ENCODE assay signal across 13 mouse cellular contexts in the genomic region with DNA sequence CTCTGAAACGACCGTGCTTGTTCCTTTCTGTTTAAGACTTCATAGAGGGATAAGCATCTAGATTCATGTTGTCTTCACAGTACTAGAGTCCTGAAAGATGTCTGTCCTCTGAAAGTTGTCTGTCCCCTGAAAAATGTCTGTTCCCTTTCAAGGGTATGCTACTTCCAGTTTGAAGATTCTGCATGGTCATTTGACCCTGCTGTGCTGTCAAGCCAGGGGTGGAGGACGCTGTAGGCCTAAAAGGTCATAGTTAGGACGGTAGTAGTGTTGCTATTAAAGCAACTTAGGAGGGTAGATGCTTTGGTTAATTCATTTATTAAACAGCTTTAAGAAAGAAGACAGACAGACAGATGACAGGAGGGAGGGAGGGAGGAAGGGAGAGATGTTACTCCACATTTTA. TPM values are rescaled to one million over a fixed set of nuclear protein-coding genes. Genes with fewer than 3 reads are reported as not detected.
A peak's percentile ranks its signal among the peaks of the same experiment; 100 is the strongest.
DNase-seq lines count a peak whose midpoint lies in the region; ATAC-seq and TF ChIP-seq lines count a peak whose summit lies in the region.
"Had no signal": no experiment of that assay in that cellular context is flagged by ENCODE, and none has a peak within 500 bp of the region (broad histone marks: within the 10 kb centered on the region; RNA-seq: fewer than 3 reads in every experiment).

No protein-coding gene starts in this region.

- H3K27ac ChIP-seq in cerebellum, adult 2 months (ENCODE audit: insufficient read depth, low read length): peak overlapping the region; percentile 49; the same call in 1 of the 2 replicates
- peak overlapping the region; percentile 52 for H3K27ac ChIP-seq in kidney, embryonic 15.5 days
- H3K27ac ChIP-seq in CH12.LX (ENCODE audit: insufficient read depth, low read depth): no peak overlapping the region
- no peak overlapping the region for H3K27ac ChIP-seq in limb, embryonic 14.5 days (replicated peaks; ENCODE audit: low read depth, low read length)
- H3K27ac ChIP-seq: forebrain, embryonic 10.5 days; hindbrain, embryonic 10.5 days had no signal

- peaks cover 32% of the 10 kb centered on the region for H3K4me1 ChIP-seq in cerebellum, adult 2 months (ENCODE audit: control insufficient read depth, insufficient read depth, low read length)
- peaks cover 70% of the 10 kb centered on the region for H3K4me1 ChIP-seq in kidney, embryonic 15.5 days
- H3K4me1 ChIP-seq in CH12.LX (ENCODE audit: control insufficient read depth in 1 of 2, insufficient read depth in 2 of 2): peaks cover 10 to 55% of the 10 kb centered on the region in 2 experiments
- peaks cover 66% of the 10 kb centered on the region for H3K4me1 ChIP-seq in limb, embryonic 14.5 days (ENCODE audit: control insufficient read depth, insufficient read depth, low read length)

- no peak overlapping the region for H3K4me3 ChIP-seq in cerebellum, adult 2 months (replicated peaks; ENCODE audit: insufficient read depth, low read depth, low read length)
- no peak overlapping the region for H3K4me3 ChIP-seq in kidney, embryonic 15.5 days (replicated peaks)
- no peak overlapping the region for H3K4me3 ChIP-seq in CH12.LX (replicated peaks in 1 of 3; ENCODE audit: low read depth in 2 of 3, low read length in 2 of 3, poor library complexity in 1 of 3)
- no peak overlapping the region for H3K4me3 ChIP-seq in limb, embryonic 14.5 days (replicated peaks; ENCODE audit: low read length)
- H3K4me3 ChIP-seq: forebrain, embryonic 10.5 days; hindbrain, embryonic 10.5 days had no signal

- in situ Hi-C loops in CH12.LX (cut with MboI; ENCODE audit: low pct_ligation_motif_present, low pct_unique_long_range_greater_than_20kb, low sequenced_read_pairs): no loop called here

- no peaks in the 10 kb centered on the region for H3K36me3 ChIP-seq in kidney, embryonic 15.5 days
- peaks cover 0 to 15% of the 10 kb centered on the region in 2 experiments for H3K36me3 ChIP-seq in CH12.LX (replicated peaks in 1 of 2; ENCODE audit: control insufficient read depth in 1 of 2, insufficient read depth in 1 of 2, low read length in 1 of 2)
- H3K36me3 ChIP-seq in limb, embryonic 14.5 days (ENCODE audit: control insufficient read depth, insufficient read depth, low read length): no peaks in the 10 kb centered on the region
- H3K36me3 ChIP-seq: forebrain, embryonic 10.5 days; hindbrain, embryonic 10.5 days had no signal

- H3K9ac ChIP-seq in kidney, embryonic 15.5 days: no peak overlapping the region
- H3K9ac ChIP-seq in CH12.LX (ENCODE audit: insufficient read depth, low read depth): peak overlapping the region; percentile 24; the same call in 1 of the 2 replicates
- no peak overlapping the region for H3K9ac ChIP-seq in limb, embryonic 14.5 days (ENCODE audit: low read depth, low read length, severe bottlenecking)

- no peak for ATAC-seq in kidney, embryonic 15.5 days (replicated peaks; ENCODE audit: low FRiP score)
- no peak for ATAC-seq in limb, embryonic 14.5 days (ENCODE audit: low FRiP score, low read depth)

- peaks cover 56% of the 10 kb centered on the region for H3K79me2 ChIP-seq in CH12.LX (replicated peaks; ENCODE audit: control insufficient read depth, extremely low read depth, insufficient read depth, poor library complexity, severe bottlenecking)

- no peaks in the 10 kb centered on the region for H3K27me3 ChIP-seq in cerebellum, adult 2 months (ENCODE audit: control insufficient read depth, insufficient read depth, low read length)
- H3K27me3 ChIP-seq in kidney, embryonic 15.5 days: no peaks in the 10 kb centered on the region
- H3K27me3 ChIP-seq in CH12.LX (replicated peaks): no peaks in the 10 kb centered on the region
- H3K27me3 ChIP-seq in limb, embryonic 14.5 days (ENCODE audit: control insufficient read depth, insufficient read depth, low read length): no peaks in the 10 kb centered on the region

- H3K4me2 ChIP-seq in kidney, embryonic 15.5 days: 0 out of 2 replicates have a peak overlapping the region, but pooled peaks have one; percentile 10
- peak overlapping the region; percentile 41; the same call in 1 of the 2 replicates for H3K4me2 ChIP-seq in CH12.LX (ENCODE audit: insufficient read depth, low read depth, poor library complexity, severe bottlenecking)
- 0 out of 2 replicates have a peak overlapping the region, but pooled peaks have one; percentile 4 for H3K4me2 ChIP-seq in limb, embryonic 14.5 days (replicated peaks; ENCODE audit: low read depth, low read length, severe bottlenecking)

- no peak for TF ChIP-seq CTCF in cerebellum, adult 2 months (IDR thresholded peaks at IDR 0.05; ENCODE audit: borderline replicate concordance, insufficient read depth, low read depth, low read length)
- TF ChIP-seq CTCF in CH12.LX (conservative IDR thresholded peaks at IDR 0.05 in 1 of 2, IDR thresholded peaks at IDR 0.05 in 1 of 2; ENCODE audit: low read depth in 2 of 2, low read length in 2 of 2): no peak

- 38% methylated on average over 4 of the region's 4 CpGs for WGBS in cerebellum, adult 2 months
- 46% methylated on average over 4 of the region's 4 CpGs for WGBS in kidney, embryonic 15.5 days
- WGBS in limb, embryonic 14.5 days: 69% methylated on average over 4 of the region's 4 CpGs

- dilution Hi-C loops in CH12.LX (cut with MboI; ENCODE audit: extremely low pct_ligation_motif_present, extremely low pct_unique_long_range_greater_than_20kb, low sequenced_read_pairs): no loop called here

- DNase-seq in cerebellum, adult 2 months: no peak
- DNase-seq in cerebellum, postnatal 36 days: no peak
- DNase-seq in kidney, postnatal 10 days: no peak
- DNase-seq in CH12.LX (ENCODE audit: extremely low read depth): no peak
- DNase-seq in limb, embryonic 14.5 days (ENCODE audit: low spot score): no peak
- DNase-seq in adrenal gland, adult 2 months: no peak
- no peak for DNase-seq in layer of hippocampus, adult 8-10 months (ENCODE audit: low spot score in 2 of 2)
- DNase-seq: cerebellum, adult 18-20 months; embryo, embryonic 11 days; thymus, adult 18-20 months had no signal

- TF ChIP-seq POLR2A in cerebellum, adult 2 months (IDR thresholded peaks at IDR 0.05; ENCODE audit: borderline replicate concordance, insufficient read depth, low read length): no peak
- no peak for TF ChIP-seq POLR2A in CH12.LX (IDR thresholded peaks at IDR 0.05; ENCODE audit: low read depth, low read length)
- TF ChIP-seq POLR2A in limb, embryonic 14.5 days (IDR thresholded peaks at IDR 0.05; ENCODE audit: borderline replicate concordance, extremely low read depth, insufficient read depth, insufficient read length): no peak

- H3K9me3 ChIP-seq in kidney, embryonic 15.5 days (replicated peaks): no peaks in the 10 kb centered on the region
- H3K9me3 ChIP-seq in CH12.LX (replicated peaks; ENCODE audit: low read length): no peaks in the 10 kb centered on the region
- H3K9me3 ChIP-seq in limb, embryonic 14.5 days (ENCODE audit: control insufficient read depth, low read length): no peaks in the 10 kb centered on the region
- H3K9me3 ChIP-seq: forebrain, embryonic 10.5 days; hindbrain, embryonic 10.5 days had no signal

- TF ChIP-seq EP300 in CH12.LX (IDR thresholded peaks at IDR 0.05; ENCODE audit: low read length): no peak

- no peak for TF ChIP-seq RAD21 in CH12.LX (IDR thresholded peaks at IDR 0.05; ENCODE audit: low read depth, low read length)

TF ChIP-seq in CH12.LX, 34 proteins besides CTCF, POLR2A, EP300 and RAD21:
- no peak for TF ChIP-seq KAT2A (IDR thresholded peaks at IDR 0.05; ENCODE audit: insufficient replicate concordance, low read length)
- TF ChIP-seq HCFC1 (IDR thresholded peaks at IDR 0.05; ENCODE audit: low read depth, low read length): no peak
- no peak for TF ChIP-seq ETS1 (conservative IDR thresholded peaks at IDR 0.05; ENCODE audit: low read depth, low read length)
- TF ChIP-seq MXI1 (IDR thresholded peaks at IDR 0.05; ENCODE audit: low read depth, low read length): no peak
- TF ChIP-seq GABPA (IDR thresholded peaks at IDR 0.05; ENCODE audit: insufficient replicate concordance, low read depth, low read length): no peak
- no peak for TF ChIP-seq CHD1 (IDR thresholded peaks at IDR 0.05; ENCODE audit: low read depth, low read length)
- TF ChIP-seq CHD2 (IDR thresholded peaks at IDR 0.05; ENCODE audit: low read length): no peak
- no peak for TF ChIP-seq BHLHE40 (IDR thresholded peaks at IDR 0.05; ENCODE audit: low read depth, low read length)
- TF ChIP-seq UBTF (IDR thresholded peaks at IDR 0.05; ENCODE audit: low read depth, low read length): no peak
- no peak for TF ChIP-seq MYC (IDR thresholded peaks at IDR 0.05; ENCODE audit: low read depth, low read length)
- TF ChIP-seq ELF1 (IDR thresholded peaks at IDR 0.05; ENCODE audit: low read depth, low read length): no peak
- TF ChIP-seq ZKSCAN1 (IDR thresholded peaks at IDR 0.05; ENCODE audit: borderline replicate concordance, low read depth, low read length): no peak
- TF ChIP-seq SMC3 (IDR thresholded peaks at IDR 0.05; ENCODE audit: low read depth, low read length): no peak
- no peak for TF ChIP-seq IRF4 (IDR thresholded peaks at IDR 0.05; ENCODE audit: low read depth, low read length)
- no peak for TF ChIP-seq ZNF384 (IDR thresholded peaks at IDR 0.05; ENCODE audit: low read depth, low read length)
- no peak for TF ChIP-seq NELFE (IDR thresholded peaks at IDR 0.05; ENCODE audit: low read depth, low read length)
- no peak for TF ChIP-seq ZC3H11A (IDR thresholded peaks at IDR 0.05; ENCODE audit: low read depth, low read length)
- no peak for TF ChIP-seq E2F4 (IDR thresholded peaks at IDR 0.05; ENCODE audit: insufficient replicate concordance, low read depth, low read length)
- TF ChIP-seq RCOR1 (conservative IDR thresholded peaks at IDR 0.05; ENCODE audit: low read depth, low read length): no peak

RNA-seq across cellular contexts. Expression of gene Mbnl2, which starts 24.7 kb away (rescaled TPM):
- polyA plus RNA-seq in cerebellum, adult 2 months (2012; rRNA removed): 163 and 176 TPM in 2 replicates
- polyA plus RNA-seq in kidney, embryonic 15.5 days (2015; fragmentation: Nextera tagmentation; extraction: Ambion mirVana): 91.4 and 91.7 TPM in 2 replicates
- total RNA-seq in CH12.LX (2012; rRNA removed) (19.6 and 23.9 TPM in 2 replicates), CH12.LX (2014; rRNA removed) (23.7 and 23.8 TPM in 2 replicates)
- 21.8 and 28.9 TPM in 2 replicates for polyA plus RNA-seq in CH12.LX (2012; ENCODE audit: insufficient read length, low read depth)
- 109 and 116 TPM in 2 replicates for polyA plus RNA-seq in limb, embryonic 14.5 days (2012; rRNA removed)
- polyA plus RNA-seq in limb, embryonic 14.5 days (2014; fragmentation: Nextera tagmentation; extraction: Ambion mirVana): 160 and 161 TPM in 2 replicates
- total RNA-seq in adrenal gland, adult 2 months (2021): 100 to 1,000 TPM; 219 to 232 TPM
- 68.6 and 109 TPM in 2 replicates for polyA plus RNA-seq in adrenal gland, adult 2 months (2012; rRNA removed)
- 100 to 1,000 TPM; 203 to 270 (median 247) TPM for total RNA-seq in layer of hippocampus, adult 8-10 months (2022)

Comparison
In these comparisons a context has a peak if more than half of its experiments do, and no peak if none do; other contexts are left out.
1. H3K27ac ChIP-seq: peak in cerebellum, adult 2 months (single experiment) and kidney, embryonic 15.5 days (single experiment); none in CH12.LX (single experiment) and limb, embryonic 14.5 days (single experiment).
2. Peak in every context shown above with its lines, with median percentiles within 50 percentile points of each other: H3K4me2 ChIP-seq.